Mouse (Mus musculus) stomach, postnatal 0 days (tissue): Measurements from ENCODE around the gene Lrrc17. TPM values are rescaled to one million over a fixed set of nuclear protein-coding genes. Genes with fewer than 3 reads are reported as not detected.

ENCODE experiments used
- ATAC-seq: fragments of 200-750 bp; cut with Nextera tagmentation; 2 replicates; pipeline ENCODE4 v1.8.0; 2017; ENCODE audit not compliant: low FRiP score, low TSS enrichment
- DNase-seq: peaks from one replicate; pipeline ENCODE4 v3.0.0-alpha.2; 2016; ENCODE audit warnings: low spot score
- H3K27ac ChIP-seq: fragments of 300-500 bp; sonication (generic); replicated peaks from 2 replicates; pipeline ENCODE4 v1.5.1; 2014; ENCODE audit warnings: mild to moderate bottlenecking, control low read depth
- H3K27me3 ChIP-seq: fragments of 300-500 bp; sonication (generic); 2 replicates; pipeline ENCODE4 v1.6.1; 2014; ENCODE audit warnings: low read length; ENCODE audit not compliant: control insufficient read depth, insufficient read depth
- H3K36me3 ChIP-seq: fragments of 300-500 bp; sonication (generic); 2 replicates; pipeline ENCODE4 v1.6.1; 2014; ENCODE audit warnings: low read length, mixed read lengths; ENCODE audit not compliant: control insufficient read depth, insufficient read depth
- H3K4me1 ChIP-seq: fragments of 300-500 bp; sonication (generic); replicated peaks from 2 replicates; pipeline ENCODE4 v1.6.1; 2014; ENCODE audit warnings: antibody characterized with exemption; ENCODE audit not compliant: control insufficient read depth, insufficient read depth
- H3K4me2 ChIP-seq: fragments of 300-500 bp; sonication (generic); replicated peaks from 2 replicates; pipeline ENCODE4 v1.6.1; 2014; ENCODE audit warnings: low read depth, mild to moderate bottlenecking, control low read depth, moderate library complexity
- H3K4me3 ChIP-seq: fragments of 300-500 bp; sonication (generic); 2 replicates; pipeline ENCODE4 v1.5.1; 2014; ENCODE audit warnings: low read depth, low read length, control low read depth
- H3K9ac ChIP-seq: fragments of 300-500 bp; sonication (generic); 2 replicates; pipeline ENCODE4 v1.6.1; 2014; ENCODE audit warnings: mild to moderate bottlenecking, low read length, control low read depth, mixed read lengths
- H3K9me3 ChIP-seq: fragments of 300-500 bp; sonication (generic); 2 replicates; pipeline ENCODE4 v1.6.1; 2016; ENCODE audit warnings: low read length; ENCODE audit not compliant: control insufficient read depth
- CTCF ChIP-seq: IDR thresholded peaks from 2 replicates; pipeline ENCODE4 v1.5.1; 2016; ENCODE audit warnings: antibody characterized with exemption, low read depth, mild to moderate bottlenecking, moderate library complexity
- EP300 ChIP-seq: optimal IDR thresholded peaks from 2 replicates; pipeline ENCODE3; 2016; ENCODE audit warnings: antibody characterized with exemption
- WGBS: fragments of 180-500 bp; shearing (Covaris S2); extraction: QIAGEN DNeasy Blood & Tissue Kit; methylation state at CpG from one replicate; pipeline ENCODE4 v1.1.7; 2014; 5-methylcytosine and 5-hydroxymethylcytosine counted together
- polyA plus RNA-seq: library from polyadenylated mRNA; unstranded; fragments of >200 nt; fragmentation: Nextera tagmentation; extraction: Ambion mirVana; gene quantifications from 2 replicates; pipeline ENCODE4 v1.2.1, GENCODE M21; 2015

Gene Lrrc17
- polyA plus RNA-seq, 1 experiment from 2014 or later: 18.5 TPM

- Histone ChIP-seq H3K27ac (no peak overlapping the region), H3K4me3 (peak overlapping the region; percentile 41; the same call in 1 of the 2 replicates), H3K9me3 (no peaks in the 10 kb centered on the region), H3K4me2 (peak overlapping the region; percentile 50), H3K36me3 (no peaks in the 10 kb centered on the region), H3K27me3 (no peaks in the 10 kb centered on the region), H3K9ac (no peak overlapping the region), H3K4me1 (no peaks in the 10 kb centered on the region)
- ATAC-seq (no peak), DNase-seq (no peak)
- TF ChIP-seq CTCF (no peak), EP300 (no peak)
Measured at GRCm38 (mm10) chr5:21545227-21545626, 1.9 kb downstream of the Lrrc17 start.

- Histone ChIP-seq H3K36me3 (no peaks in the 10 kb centered on the region), H3K27ac (no peak overlapping the region), H3K4me2 (peak overlapping the region; percentile 50; the same call in 1 of the 2 replicates), H3K9ac (no peak overlapping the region), H3K4me3 (no peak overlapping the region), H3K4me1 (no peaks in the 10 kb centered on the region), H3K27me3 (no peaks in the 10 kb centered on the region), H3K9me3 (no peaks in the 10 kb centered on the region)
- no peak for TF ChIP-seq EP300
- TF ChIP-seq CTCF: no peak
- ATAC-seq (no peak), DNase-seq (no peak)
- WGBS: 48% methylated on average over 4 of the region's 4 CpGs
Measured at GRCm38 (mm10) chr5:21545786-21546185, 2.4 kb downstream of the Lrrc17 start.

GRCm38 (mm10) chr5:21547005-21547404, 3.6 kb downstream of the Lrrc17 start:
- no peaks in the 10 kb centered on the region for H3K36me3 ChIP-seq
- TF ChIP-seq EP300 (no peak), CTCF (peak; percentile 28)
- no peaks in the 10 kb centered on the region for H3K9me3 ChIP-seq
- no peak overlapping the region for H3K4me2 ChIP-seq
- H3K4me3 ChIP-seq: no peak overlapping the region
- no peaks in the 10 kb centered on the region for H3K4me1 ChIP-seq
- ATAC-seq: no peak
- H3K27me3 ChIP-seq: no peaks in the 10 kb centered on the region
- no peak for DNase-seq
- H3K9ac ChIP-seq: no peak overlapping the region
- H3K27ac ChIP-seq: no peak overlapping the region
- 74% methylated on average over 8 of the region's 8 CpGs for WGBS

GRCm38 (mm10) chr5:21553685-21554084, 10.3 kb downstream of the Lrrc17 start:
- no peaks in the 10 kb centered on the region for H3K9me3 ChIP-seq
- no peak overlapping the region for H3K27ac ChIP-seq
- H3K4me2 ChIP-seq: no peak overlapping the region
- no peak overlapping the region for H3K9ac ChIP-seq
- no peaks in the 10 kb centered on the region for H3K27me3 ChIP-seq
- H3K36me3 ChIP-seq: no peaks in the 10 kb centered on the region
- H3K4me1 ChIP-seq: 0 out of 2 replicates have a peak, but pooled peaks cover 3% of the 10 kb centered on the region
- H3K4me3 ChIP-seq: no peak overlapping the region
- ATAC-seq: no peak
- DNase-seq: no peak
- TF ChIP-seq EP300 (no peak), CTCF (no peak)
- 67% methylated on average over 4 of the region's 4 CpGs for WGBS

- ATAC-seq (no peak), DNase-seq (no peak)
- H3K36me3 ChIP-seq: no peaks in the 10 kb centered on the region
- no peak overlapping the region for H3K27ac ChIP-seq
- 0 out of 2 replicates have a peak, but pooled peaks cover 3% of the 10 kb centered on the region for H3K4me1 ChIP-seq
- TF ChIP-seq EP300 (no peak), CTCF (no peak)
- no peaks in the 10 kb centered on the region for H3K9me3 ChIP-seq
- H3K9ac ChIP-seq: no peak overlapping the region
- no peak overlapping the region for H3K4me2 ChIP-seq
- 72% methylated on average over 1 of the region's 1 CpGs for WGBS
- H3K4me3 ChIP-seq: no peak overlapping the region
- no peaks in the 10 kb centered on the region for H3K27me3 ChIP-seq
Measured at GRCm38 (mm10) chr5:21554732-21555131, 11.4 kb downstream of the Lrrc17 start.

- Histone ChIP-seq H3K27ac (no peak overlapping the region), H3K9me3 (no peaks in the 10 kb centered on the region), H3K36me3 (peaks cover under 1% of the 10 kb centered on the region; the same call in 1 of the 2 replicates), H3K9ac (no peak overlapping the region), H3K4me3 (no peak overlapping the region), H3K27me3 (no peaks in the 10 kb centered on the region), H3K4me1 (0 out of 2 replicates have a peak, but pooled peaks cover 3% of the 10 kb centered on the region), H3K4me2 (no peak overlapping the region)
- WGBS: 43% methylated on average over 3 of the region's 3 CpGs
- DNase-seq: no peak
- TF ChIP-seq CTCF (no peak), EP300 (no peak)
- no peak for ATAC-seq
Measured at GRCm38 (mm10) chr5:21556502-21556901, 13.1 kb downstream of the Lrrc17 start.
